Mouse (Mus musculus) ES-Bruce4 (cell line): ENCODE measurements around the gene Cdk5rap2.

Source experiments
- CTCF ChIP-seq: IDR thresholded peaks from one replicate; pipeline ENCODE4 v1.8.1; 2011; ENCODE audit warnings: low read depth, low read length
- EP300 ChIP-seq: IDR thresholded peaks from 2 replicates; pipeline ENCODE4 v1.6.1; 2011; ENCODE audit warnings: low read depth, low read length; ENCODE audit not compliant: insufficient read depth
- POLR2A ChIP-seq: IDR thresholded peaks from one replicate; pipeline ENCODE4 v1.8.1; 2011; ENCODE audit warnings: low read length; ENCODE audit not compliant: insufficient read depth

DNA sequence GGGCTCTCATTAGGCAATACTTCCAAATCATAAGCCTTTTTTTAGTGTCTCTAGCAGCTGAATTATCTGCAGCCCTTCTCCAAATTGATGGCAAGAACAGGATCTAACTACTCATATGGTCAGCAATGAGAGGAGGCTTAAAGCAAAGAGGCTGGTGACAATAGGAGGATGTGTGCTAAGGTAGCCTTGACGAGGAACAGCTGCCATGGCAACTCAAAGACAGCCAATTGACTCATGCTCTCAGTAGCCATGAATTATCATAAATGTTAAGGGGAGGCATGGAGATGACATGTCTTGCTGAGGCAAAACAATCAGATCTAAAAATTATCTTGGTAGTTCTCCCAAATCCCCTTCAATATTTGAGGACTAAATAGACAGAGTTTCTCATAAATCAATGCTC lies 82.8 kb downstream of the Cdk5rap2 start:
- TF ChIP-seq CTCF, result no peak
- TF ChIP-seq POLR2A, result no peak
- TF ChIP-seq EP300, result no peak
